Mouse (Mus musculus) bone marrow, adult 2 months (tissue): Measurements from ENCODE around the gene L3mbtl1.

Experiments
- CTCF ChIP-seq: fragments of 200-500 bp; IDR thresholded peaks from 2 replicates; pipeline ENCODE4 v1.5.1; 2011; ENCODE audit warnings: low read length, control low read depth; ENCODE audit not compliant: control insufficient read depth, insufficient read depth
- POLR2A ChIP-seq: fragments of 200-500 bp; IDR thresholded peaks from 2 replicates; pipeline ENCODE4 v1.6.1; 2011; ENCODE audit warnings: low read depth, mild to moderate bottlenecking, control low read depth, low read length, borderline replicate concordance; ENCODE audit not compliant: control insufficient read depth

DNA sequence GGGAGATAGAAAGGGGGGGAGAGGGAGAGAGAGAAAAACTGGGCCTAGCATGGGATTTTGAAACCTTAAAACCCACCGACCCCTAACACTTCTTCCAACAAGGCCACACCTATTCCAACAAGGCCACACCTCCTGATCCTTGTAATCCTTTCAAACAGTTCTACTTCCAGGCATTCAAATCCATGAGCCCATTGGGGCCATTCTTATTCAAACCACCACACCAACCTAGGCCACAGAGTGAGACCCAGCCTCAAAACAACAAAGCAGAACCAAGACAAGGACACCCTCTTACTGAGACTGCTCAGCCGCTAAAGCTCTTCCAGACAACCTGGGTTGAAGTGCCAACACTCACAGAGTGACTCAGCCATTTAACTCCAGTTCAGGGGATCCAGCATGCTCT is 7.5 kb downstream of the L3mbtl1 start:
- TF ChIP-seq CTCF: no peak
- no peak for TF ChIP-seq POLR2A
